Mouse (Mus musculus): ENCODE data around the gene Fgfr2.

GRCm38 (mm10) chr7:132859042-132859958 lies 263.9 kb downstream of the Fgfr2 start, which contains the start of gene Abraxas2:
- TF ChIP-seq CTCF (IDR thresholded peaks at IDR 0.05; ENCODE audit: control insufficient read depth, insufficient read depth, insufficient replicate concordance, low read depth, low read length) (no peak), POLR2A (IDR thresholded peaks at IDR 0.05; ENCODE audit: control insufficient read depth, low read depth, low read length) (peak; percentile 83)
